Mouse (Mus musculus): ENCODE measurements at regions not wholly inside any gene's neighbourhood (a gene's known extent, or its start where the extent isn't known, plus 50 kb on each side); places are given as distances from the start of the nearest gene placed in this dataset.

DNA sequence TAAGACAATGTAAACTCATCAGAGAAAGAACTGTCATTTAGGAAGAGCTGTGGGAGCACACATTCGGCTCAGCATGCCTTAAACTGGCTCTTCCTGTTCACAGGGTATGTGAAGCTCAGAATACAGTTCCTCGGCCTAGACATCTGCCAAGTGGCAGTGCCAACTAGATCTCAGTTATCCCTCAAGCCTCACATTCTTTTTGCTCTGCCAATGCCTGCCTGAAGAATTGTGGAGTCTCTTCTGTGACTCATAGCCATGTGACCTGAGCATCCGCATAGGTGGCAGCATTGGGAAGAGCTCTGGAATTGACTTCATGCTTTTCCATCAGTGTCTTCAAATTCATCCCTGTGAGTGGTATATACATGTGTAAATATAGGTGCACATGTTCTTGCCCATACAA is 59.7 kb downstream of the Prlhr start:
- DNase-seq, result no peak

- no peak for DNase-seq
Measured at GRCm38 (mm10) chr19:60399425-60399824, 68.7 kb downstream of the Prlhr start.

- DNase-seq, result no peak
Measured at GRCm38 (mm10) chr19:60397666-60398065, 70.4 kb downstream of the Prlhr start.

DNA sequence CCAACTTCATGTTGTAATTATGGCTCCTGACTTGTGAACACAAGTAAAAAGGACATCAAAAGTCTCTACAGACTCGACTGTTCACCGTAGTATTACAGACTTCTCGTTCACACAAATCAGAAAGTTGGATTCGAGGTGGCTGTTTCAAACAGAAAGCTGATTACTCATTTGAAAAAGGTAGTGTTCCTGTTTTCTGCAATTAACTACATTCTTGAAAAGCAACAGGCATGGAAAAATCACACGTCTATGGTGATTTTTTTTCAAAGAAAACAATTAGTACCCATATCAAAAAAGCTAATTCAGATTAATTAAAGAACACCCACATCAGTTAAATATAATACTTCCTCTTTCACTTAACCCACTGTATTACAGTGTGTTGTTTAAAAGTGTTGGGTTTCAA is 71.5 kb downstream of the Prlhr start:
- DNase-seq, result no peak

GRCm38 (mm10) chr19:60386563-60387241 is 81.4 kb downstream of the Prlhr start:
- no peak for DNase-seq

GRCm38 (mm10) chr19:60384721-60385120 is 83.4 kb downstream of the Prlhr start:
- no peak for DNase-seq

- DNase-seq, result no peak
Measured at GRCm38 (mm10) chr19:60382661-60383060, 85.4 kb downstream of the Prlhr start.

- no peak for DNase-seq
Measured at GRCm38 (mm10) chr19:60379030-60379605, 89.0 kb downstream of the Prlhr start.

DNA sequence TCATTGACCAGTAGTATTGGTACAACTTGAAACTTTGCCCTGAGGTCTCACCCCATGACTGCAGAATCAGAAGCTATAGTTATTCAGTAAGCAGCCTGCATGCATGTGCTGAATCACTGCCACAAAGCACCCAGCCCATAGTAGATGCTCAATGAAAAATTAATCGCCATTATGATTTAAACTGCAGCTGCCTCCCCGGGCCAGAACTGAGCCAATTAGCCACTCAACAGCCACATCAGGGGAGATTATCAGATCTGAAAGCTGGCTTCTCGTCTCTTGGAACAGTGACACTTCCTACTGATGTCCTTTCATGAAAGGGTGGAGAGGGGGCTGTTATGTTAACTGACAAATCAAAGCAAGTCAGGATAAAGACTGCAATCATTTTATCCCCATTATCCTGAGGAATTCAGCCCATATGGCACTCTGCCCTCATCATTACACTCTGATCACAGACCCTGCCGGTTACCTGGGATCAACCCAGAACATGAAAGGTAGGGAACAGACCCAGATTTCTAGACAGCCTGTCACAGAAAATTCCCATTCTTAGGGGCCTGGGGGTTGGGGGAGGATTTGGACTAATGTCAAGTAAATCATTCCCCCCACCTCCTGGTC is 104.0 kb downstream of the Prlhr start:
- DNase-seq, result no peak

DNA sequence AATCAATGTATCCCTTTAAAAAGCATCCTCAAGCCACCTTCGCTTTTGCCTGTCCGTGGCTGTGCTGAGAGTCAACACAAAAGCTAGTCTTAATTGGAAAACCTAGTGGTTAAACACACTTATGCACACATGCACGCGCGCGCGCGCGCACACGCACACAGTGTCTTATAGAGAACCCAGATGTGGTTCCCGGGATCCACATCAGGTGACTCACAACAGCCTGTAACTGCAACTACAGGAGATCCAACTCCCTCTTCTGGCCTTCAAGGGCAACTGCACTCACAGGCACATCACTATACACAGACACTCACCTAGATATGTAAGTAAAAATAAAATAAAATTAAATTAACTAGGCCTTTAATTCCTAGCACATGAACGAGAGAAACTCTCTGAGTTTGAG is 118.4 kb upstream of the Fam204a start:
- DNase-seq, result no peak

GRCm38 (mm10) chr19:60341485-60341884 is 115.0 kb upstream of the Fam204a start:
- DNase-seq, result peak; percentile 84

DNA sequence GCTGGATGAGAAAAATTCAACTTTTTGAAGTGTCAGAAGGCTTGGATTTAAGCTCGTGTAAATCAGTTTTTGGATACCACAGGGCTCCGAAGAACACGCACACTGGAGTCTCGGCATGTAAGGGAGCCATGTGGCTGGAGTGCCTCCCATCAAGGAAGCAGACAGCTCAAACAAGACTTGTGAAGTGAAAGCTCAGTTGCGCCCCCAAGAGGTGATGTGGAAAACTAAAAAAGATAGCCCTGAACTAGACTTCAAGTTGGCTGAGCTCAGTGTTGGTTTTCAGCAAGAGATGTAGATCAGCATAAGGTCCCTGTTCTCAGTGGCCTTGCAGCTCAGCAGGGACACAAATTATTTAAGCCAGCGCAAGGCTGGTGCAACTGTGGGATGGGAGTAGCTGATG is 113.7 kb upstream of the Fam204a start:
- no peak for DNase-seq

DNA sequence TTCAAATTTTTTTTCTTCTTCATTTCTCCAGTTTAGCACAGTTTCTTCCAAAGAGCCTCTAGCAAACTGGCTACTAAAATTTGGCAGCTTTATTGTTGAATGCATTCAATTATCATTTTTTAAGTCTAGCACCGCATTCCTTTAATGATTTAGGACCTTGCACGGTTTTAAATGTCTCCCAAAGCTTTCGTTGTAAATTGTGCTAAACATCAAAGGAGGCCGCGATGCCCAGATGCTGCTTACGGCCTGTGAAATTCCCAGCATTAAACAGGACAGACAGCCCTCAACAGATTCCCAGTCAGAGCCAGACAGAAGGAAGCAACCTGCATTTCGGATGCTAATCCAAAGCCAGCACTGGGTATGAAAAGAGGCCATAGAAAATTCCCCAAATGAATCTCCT is 108.0 kb upstream of the Fam204a start:
- DNase-seq, result peak; percentile 43

DNA sequence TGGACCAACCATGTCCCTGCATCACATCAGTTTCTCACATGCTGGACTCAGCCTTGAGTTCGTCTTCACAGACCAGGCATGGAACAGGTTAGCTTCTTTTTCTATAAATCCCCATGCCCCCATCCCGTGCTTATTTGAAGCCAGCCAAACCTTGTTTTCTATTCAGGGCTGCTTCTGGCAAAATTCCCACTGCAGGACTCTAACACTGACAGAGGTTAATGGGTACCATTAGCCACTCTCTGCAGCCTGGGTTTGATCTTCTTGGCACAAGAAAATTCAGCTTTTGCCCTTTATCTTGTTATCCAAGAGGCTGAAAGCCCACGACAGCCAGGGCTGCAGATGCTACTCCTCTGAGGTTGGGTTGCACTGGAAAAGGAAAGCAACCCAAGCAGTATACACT is 101.8 kb upstream of the Fam204a start:
- no peak for DNase-seq

DNA sequence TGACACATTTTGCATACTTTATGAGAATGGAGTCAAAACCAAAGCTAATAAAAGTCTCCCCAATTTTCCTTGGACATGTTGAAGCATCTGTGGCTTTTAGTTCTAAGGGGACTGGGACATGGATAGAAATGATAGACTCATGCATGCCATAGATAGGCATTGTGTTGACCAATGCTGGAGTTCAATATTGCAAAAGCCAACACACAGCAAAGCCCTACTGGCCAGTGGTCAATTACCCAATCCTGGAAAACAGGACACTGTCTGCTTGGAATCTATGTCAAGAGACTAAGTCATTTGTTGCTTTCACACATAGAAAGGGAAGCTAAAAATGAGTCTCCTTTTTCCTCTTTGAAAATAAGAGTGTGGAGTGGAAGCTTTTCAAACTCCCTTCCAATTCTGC is 99.1 kb upstream of the Fam204a start:
- no peak for DNase-seq

DNA sequence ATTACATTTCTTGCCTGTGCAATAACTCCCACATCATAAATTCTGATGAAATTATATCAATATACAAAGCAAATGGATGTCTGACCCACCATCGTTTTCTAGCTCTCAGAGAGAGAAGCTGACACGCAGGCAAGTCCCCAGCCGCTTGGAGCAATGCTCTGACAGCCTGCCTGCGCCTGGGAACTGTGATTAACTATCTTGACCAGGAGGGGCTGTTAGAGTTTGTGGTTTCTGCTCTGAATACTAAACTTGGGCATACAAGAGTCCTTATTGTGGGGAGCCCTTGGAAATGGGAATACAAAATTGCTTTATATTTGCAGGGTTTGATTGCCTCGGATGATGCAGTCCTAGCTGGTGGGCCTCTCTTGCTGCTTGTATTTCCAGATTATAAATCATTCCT is 98.6 kb upstream of the Fam204a start:
- no peak for DNase-seq

DNA sequence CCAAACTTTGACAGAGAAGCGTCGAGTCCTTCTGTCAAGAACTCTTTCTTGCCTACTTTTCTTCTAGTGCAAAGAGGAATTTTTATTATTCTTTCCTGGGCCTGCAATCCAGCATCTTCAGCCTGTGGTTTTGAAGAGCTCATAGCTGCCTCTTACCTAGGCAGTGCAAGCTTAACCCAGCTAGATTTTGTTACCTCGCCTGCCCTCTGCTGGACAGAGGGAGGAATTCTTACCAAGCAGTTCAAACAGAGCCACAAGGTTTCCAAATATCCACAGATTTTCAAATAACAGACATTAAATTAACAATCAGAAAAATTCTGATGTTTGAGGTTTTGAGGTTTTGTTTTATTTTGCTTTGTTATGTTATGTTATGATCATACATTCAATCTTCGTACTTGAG is 84.1 kb upstream of the Fam204a start:
- peak; percentile 82 for DNase-seq

DNA sequence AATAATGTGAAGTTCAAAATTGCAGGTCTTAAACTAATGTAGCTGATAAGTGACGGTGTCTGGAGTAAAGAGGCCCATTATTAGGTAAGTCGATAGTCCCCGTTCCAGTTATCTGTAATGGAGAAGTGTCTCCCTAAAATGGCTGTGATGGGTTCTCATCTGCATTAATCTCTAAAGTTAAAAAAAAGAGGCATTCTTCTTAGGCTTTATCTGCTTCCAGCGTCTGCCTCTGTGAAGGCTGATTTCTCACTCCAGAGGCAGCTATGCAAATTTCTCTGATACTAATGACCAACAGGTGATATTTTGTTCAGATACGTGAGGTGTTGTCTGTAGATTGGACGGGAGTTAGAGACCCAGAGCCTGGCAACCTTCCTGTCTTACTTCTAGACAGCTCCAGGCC is 75.9 kb upstream of the Fam204a start:
- DNase-seq, result no peak

- DNase-seq, result no peak
Measured at GRCm38 (mm10) chr19:60300891-60301290, 74.4 kb upstream of the Fam204a start.

DNA sequence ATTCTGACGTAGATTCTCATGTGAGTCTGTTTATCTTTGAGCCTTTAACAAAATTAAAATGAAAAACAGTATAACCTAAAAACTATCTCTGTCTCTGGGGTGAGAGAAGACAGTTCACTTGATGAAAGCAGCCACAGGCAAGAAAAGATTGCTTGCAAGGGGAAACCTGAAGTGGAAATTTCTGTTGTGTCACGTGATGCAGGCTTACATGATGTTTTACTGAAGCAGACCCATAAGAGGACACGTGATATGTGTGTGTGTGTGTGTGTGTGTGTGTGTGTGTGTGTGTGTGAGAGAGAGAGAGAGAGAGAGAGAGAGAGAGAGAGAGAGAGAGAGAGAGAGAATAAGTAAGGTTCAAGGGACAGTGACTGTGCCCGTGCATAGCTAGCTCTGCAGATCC is 63.7 kb upstream of the Fam204a start:
- DNase-seq, result no peak

DNA sequence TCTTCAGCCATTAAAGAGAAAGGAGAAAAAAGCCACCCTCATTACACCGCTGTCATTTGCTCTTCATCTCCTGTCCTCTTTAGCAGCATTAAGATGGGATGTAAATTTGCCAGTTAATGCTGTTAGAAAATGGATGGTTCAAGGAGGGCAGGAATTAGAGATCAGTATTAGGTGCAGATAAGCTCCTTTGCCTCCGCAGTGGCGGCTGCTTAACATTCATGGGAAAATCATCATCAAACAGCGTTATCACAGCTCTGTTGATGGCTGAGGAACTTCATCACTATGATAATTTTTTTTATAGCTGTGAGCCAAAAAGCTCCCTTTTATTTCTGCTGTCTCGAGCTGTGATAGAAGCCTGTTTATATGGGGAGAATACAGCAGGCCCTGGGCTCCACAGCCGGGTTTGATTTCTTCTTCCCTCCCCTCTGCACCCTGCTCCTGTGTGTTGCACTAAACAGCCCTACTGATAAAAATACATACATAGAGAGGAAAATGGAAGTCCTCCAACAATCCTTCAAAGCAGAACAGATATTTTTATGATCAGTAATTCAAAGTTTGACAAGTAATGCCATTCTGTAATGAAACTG is 60.4 kb upstream of the Fam204a start:
- no peak for DNase-seq

- DNase-seq, result no peak
Measured at GRCm38 (mm10) chr19:60284901-60285300, 58.4 kb upstream of the Fam204a start.

Data from embryo, embryonic 11 days (tissue).